Mouse (Mus musculus) thymus, adult 18-20 months (tissue): ENCODE measurements around the gene D17H6S53E.

Source experiments
- DNase-seq, 2 experiments: peaks; one replicate each; pipeline ENCODE4 v3.0.0; 2022; ENCODE audit warnings: mixed read lengths in 2 of 2

D17H6S53E gene

DNA sequence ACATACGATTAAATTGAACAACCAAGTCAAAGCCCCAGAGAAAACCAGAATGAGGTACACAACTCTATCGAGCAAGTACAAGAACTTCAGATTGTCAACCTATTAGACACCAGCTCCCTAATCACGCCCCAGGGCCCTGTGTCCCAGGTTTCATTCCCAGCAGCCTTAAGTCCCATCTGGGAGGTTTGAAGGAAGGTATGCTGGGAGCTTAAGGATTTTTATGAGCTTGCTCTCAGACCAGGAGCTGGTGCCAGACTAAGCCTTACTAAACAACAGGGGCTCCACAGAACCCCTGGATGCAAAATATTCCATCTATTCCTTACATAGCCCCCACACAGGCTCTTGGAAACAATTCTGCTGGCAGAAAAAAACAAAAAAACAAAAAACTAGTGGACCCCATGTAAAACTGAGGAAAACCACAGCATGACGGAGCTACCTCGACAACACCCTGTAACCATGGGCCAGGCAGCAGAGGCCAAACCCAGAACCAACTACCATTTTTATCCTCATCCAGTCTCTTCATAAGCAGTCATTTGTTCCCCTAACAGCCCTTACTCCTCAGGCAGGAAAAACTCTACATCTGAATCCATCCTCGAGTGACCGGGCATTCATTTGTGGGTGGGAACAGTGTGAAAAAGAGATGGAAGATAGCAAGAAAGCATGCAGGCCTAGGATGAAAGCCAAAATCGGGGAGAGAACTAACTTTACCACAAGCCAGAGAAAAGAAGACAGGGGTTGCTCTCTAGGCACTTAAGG, 37.3 kb downstream of the D17H6S53E start:
- DNase-seq: no peak

DNA sequence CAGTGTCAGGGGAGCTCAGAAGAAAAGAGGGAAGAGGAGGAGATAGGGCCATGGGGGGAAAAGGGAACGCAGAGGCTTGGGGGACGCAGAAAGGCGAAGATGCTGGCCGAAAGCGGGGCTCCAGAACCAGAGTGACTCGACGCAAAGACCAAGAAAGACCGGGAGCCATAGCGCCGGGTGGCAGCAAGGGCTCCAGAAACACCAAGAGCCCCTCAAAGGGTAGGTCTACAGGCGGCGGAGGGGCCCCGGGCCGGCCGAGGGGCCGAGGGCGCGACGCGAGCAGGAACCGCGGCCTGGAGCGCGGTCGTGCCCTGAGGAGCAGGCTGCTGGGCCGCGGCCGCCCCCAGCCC, 38.0 kb downstream of the D17H6S53E start:
- DNase-seq: peak; percentile 36 to 45

DNA sequence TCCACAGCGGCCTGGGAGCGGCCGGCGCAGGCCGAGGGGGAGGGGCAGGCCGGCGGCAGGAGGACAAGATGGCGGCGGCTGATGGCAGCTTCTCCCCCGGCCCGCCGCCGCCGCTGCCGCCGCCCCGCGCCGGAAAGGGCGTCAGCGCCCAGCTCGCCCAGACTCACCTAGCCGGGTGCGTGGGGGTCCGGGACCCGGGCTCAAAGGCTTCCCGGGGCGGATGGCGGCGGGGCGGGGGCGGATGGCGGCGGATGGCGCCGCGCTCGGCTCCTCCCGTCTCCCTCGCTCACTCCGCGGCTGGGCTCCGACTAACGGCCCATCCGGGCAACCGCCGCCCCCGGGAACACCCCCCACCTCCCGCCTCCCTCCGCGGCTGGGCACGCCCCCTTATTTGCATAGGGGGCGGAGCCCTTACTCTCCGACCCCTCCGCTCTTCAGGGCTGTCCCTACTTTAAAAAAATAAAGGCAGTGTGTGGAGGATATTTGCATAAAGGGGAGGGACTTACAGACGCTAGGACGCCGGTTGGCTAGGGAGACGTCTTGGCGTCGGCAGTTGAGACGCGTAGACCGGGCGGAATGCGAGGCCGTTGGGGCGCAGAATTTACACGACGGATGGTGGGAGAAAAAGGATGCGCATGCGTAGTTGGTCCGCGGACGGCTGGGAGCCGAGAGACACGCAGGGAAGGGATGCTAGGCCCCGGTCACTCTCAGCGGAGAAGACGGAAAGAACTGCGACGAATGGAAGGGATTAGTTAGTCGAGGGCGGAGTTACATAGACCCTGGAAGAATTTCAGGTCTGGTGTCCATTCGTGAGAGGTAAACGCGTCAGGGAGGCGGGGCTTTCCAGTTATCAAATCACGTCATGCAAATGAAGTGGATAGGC, 38.6 kb downstream of the D17H6S53E start, which contains the start of gene Prrc2a:
Prrc2a (minus strand) TSS at position 330 of the 883 bp plus-strand sequence.
- peak; percentile 97 to 98 for DNase-seq

DNA sequence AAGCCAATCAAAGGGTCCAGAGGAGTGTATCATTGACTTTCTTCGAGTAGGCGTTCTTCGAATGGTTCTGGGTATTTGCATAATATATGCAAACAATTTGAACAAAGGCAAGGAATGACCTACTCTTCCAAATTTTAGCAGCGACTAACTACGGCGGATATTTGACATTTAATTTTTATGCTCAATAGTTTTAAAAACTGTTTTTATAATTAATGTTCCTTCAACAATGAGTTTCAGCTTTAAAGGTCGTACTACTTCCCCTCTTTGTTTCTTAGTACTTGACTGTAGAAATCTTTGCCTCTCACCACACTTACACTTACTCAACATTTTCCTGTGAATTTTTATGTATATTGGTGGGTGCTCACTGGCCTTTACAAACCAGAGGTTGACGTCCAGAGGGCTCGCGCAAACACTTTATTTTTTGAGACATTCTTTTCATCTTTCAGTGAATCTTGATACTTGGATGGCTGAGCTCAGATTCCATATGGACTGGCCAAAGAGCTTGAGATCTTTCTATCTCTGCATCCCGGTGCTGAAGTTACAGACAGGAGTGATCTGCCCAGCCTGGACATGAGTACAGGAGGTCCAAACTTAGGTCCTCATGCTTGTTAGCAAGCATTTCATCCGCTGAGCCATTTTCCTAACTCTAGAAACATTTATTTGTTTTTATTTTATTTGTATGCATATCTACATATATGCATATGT, 39.4 kb downstream of the D17H6S53E start:
- no peak for DNase-seq

DNA sequence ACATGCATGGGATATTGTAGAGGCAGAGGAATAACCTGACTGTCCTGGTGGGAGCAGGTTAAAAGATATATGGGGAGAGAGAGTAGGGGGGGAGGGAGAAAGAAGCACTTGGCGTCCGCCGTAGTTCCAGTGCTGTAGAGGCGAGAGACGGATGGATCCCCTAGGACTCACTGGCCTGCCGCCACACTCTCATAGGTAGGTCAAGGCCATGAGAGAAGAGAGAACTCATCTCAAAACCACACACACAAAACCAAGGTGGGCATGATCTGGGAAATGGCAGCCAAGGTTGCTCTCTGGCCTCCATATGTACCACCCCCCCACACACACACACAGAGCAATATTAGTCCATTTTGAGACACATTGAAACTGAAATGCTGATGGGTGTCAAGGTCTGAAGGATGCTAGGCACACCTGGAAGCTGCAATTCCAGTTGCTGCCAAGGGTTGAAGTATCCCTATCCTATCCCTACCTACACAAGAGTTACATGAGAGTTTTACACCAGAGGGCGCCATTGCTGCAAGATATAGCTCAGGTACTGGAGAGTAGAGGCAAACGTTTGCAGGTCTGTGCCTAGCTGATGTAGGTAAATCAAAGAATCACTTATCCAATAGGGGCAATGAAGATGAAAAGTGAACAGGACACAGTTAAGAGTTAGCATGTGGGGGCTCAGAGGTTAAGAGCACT, 40.3 kb downstream of the D17H6S53E start:
- peak in 1 of 2 experiments; percentile 66 for DNase-seq

DNA sequence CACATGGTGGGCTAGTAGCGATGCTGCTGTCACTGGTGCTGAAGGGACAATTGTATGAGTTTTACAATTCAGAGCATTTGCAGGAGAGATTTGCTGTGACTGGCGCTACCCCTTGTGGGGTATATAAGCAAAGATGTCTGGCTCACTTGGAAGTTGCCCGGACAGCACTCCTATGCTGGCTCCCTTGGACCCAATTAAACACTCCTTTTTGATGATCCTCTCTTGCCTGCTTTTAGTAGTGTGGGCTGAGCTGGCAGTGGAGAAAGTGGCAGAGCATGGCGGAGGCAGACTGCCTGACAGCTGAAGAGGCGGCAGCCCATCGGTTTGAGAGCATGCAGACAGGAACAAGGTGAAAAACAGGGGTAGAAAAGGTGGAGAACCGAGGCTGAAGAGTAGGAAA, 41.6 kb downstream of the D17H6S53E start:
- no peak for DNase-seq

DNA sequence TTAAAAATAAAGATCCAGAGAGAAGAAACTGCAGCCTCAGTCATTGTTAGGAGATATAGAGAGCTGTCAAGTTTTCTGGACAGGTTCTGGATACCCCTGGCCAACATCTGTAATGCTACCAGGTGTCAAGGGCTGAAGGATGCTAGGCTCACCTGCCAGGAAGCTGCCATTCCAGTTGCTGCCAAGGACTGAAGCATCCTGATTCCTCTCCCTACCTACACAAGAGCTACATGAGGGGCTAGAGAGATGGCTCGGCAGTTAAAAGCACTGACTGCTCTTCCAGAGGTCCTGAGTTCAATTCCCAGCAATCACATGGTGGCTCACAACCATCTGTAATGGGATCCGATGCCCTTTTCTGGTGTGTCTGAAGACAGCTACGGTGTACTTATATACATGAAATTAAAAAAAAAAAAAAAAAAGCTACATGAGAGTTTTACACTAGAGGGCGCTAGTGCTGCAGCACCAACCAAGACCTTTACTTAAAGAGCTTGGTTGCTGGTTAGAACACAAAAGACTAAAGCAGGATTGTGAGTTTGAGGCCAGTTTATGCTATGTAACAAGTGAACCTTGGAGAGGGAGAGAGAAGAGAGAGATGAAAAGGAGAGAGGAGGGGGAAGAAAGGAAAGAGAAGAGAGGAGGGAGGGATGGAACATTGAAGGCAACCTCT, 42.5 kb downstream of the D17H6S53E start:
- peak in 1 of 2 experiments; percentile 15 for DNase-seq

DNA sequence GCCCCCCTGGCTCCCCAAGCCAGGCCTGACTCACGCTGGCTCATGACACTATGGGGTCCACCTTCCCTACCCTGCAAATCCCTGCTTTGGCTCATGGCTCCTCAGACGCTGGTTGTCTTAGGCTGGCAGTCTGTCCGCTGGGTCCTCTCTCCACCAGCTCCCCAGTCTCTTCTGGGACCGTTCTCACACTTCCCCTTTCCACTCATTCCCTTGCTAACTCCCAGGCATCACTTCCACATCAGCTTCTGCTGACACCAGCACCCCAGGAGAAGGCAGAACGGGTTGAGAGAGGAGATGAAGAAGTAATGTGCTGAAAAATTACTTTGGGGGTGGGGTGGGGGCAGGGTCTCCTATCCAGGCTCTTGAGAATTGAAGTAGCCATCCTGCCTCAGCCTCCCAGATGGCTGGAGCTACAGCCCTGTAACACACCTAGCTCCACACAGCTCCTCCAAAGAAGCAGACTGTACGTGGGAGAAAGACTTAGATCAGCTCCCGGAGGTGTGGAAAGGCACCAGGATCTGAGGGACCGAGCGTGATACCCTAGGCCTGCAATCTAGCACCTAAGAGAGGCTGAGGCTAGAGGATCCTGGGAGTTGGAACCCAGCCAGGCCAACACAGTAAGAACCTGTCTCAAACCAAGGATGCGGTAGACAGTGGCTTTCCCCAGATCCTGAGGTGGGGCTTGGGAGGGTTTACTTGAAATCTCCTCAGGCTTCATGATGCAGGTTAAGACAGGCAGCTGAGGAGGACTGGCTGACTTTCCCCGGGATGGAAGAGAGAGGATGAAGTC, 46.5 kb downstream of the D17H6S53E start:
- peak in 1 of 2 experiments; percentile 26 for DNase-seq

DNA sequence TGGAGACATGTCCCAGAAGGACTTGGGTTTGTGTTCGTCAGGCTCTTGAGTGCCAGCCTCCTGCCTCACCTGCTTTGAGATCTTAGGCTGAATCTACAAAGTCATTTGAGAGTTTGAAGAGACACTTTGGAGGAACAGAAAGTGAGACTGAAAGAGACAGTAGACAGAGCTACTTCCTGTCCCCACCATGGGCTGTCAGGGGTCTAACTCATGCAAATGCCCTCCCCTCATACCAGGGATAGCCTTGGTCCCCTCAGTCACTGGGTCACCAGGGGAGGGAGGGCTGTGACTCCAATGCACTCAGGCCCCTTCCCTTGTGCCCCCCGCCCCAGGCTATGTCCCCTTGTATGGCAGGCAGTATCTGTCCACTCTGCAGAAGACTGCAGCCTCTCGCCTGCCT, 47.2 kb downstream of the D17H6S53E start:
- DNase-seq: peak in 1 of 2 experiments; percentile 28

DNA sequence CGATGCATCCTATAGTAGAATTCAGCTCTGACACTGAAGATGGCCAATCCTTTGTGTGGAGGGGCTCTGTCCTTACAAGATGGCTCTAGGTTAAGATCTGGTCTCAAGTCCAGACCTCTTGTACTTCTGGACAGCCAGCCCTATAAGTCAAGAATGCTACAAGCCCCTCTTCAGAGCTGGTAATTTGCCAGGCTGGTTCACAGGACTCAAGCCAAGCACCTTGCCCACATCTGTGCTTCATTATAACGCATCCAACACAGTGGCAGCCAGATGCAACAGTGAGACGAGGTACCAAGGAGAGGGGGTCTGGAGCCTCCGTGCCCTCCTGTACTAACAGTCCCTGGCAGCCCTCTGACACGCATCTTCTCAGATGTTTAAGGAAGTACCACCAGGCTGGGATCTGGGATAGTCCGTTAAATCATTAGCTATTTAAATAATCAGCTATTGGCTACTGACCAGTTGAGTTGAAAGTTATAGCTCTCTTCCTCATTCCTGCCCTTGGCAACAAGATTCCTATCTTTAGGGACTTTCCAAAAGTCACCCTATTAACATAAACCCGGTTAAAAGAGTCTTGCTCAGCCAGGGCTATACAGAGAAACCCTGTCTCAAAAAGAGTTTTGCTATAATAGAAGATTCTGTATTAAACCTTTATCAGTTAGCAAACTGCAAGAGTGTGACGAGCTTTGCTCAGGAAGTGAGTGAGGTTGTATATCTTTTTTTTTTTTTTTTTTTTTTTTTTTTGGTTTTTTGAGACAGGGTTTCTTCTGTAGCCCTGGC, 48.2 kb downstream of the D17H6S53E start:
- DNase-seq: no peak

DNA sequence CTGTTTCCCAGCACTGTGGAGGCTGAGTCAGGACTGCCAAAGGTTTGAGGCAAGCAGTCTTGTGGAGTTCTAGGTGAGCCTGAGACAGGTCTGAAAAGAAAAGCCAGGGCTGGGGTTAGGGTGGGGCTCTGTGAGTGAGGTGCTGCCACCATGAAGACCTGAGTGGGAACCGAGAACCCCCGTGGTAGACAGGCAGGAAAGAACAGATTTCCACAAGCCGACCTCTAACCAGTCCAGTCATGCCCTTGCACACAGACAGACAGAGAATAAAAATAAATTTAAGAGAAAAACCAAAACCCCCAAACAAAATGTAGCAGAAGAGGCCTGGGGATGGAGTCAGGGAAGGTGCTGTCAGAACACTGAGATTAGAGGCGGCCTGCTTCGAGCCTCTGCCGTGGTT, 49.2 kb downstream of the D17H6S53E start:
- no peak for DNase-seq

DNA sequence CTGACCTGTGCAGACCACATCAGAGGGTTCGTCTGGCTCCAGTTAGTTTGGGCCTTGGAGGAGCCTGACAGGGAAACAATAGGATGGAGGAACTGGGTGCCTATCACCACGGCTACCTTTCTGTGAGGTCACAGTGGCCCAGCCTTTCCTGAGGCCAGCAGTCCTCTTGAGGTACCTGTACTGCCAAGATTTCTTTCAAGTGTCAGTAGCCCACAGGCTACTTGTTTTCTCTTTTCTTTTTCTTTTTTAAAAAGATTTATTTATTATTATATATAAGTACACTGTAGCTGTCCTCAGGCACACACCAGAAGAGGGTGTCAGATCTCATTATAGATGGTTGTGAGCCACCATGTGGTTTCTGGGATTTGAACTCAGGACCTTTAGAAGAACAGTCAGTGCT, 49.8 kb downstream of the D17H6S53E start, which contains the start of gene Aif1:
Aif1 (minus strand) TSS at position 101 of the 400 bp plus-strand sequence.
- DNase-seq: no peak
